Mouse (Mus musculus) lung, adult 2 months (tissue): Measurements from ENCODE around the gene Cbln1. TPM values are rescaled to one million over a fixed set of nuclear protein-coding genes. Genes with fewer than 3 reads are reported as not detected.

ENCODE experiments used
- DNase-seq: peaks from one replicate; pipeline ENCODE4 v3.0.0; 2022
- H3K4me1 ChIP-seq: fragments of 200-500 bp; 2 replicates; pipeline ENCODE4 v1.6.1; 2011; ENCODE audit warnings: low read length; ENCODE audit not compliant: control insufficient read depth, insufficient read depth
- H3K4me3 ChIP-seq: fragments of 200-500 bp; replicated peaks from 2 replicates; pipeline ENCODE3; 2011; ENCODE audit warnings: low read depth, mild to moderate bottlenecking, control low read depth, low read length; ENCODE audit errors: extremely low read depth
- CTCF ChIP-seq: fragments of 200-500 bp; IDR thresholded peaks from 2 replicates; pipeline ENCODE4 v1.5.1; 2011; ENCODE audit warnings: mild to moderate bottlenecking, low read length, control low read depth; ENCODE audit not compliant: insufficient read depth
- POLR2A ChIP-seq: fragments of 200-500 bp; IDR thresholded peaks from 2 replicates; pipeline ENCODE4 v1.6.1; 2011; ENCODE audit warnings: low read depth, mild to moderate bottlenecking, control low read depth, low read length, borderline replicate concordance; ENCODE audit errors: extremely low read depth
- WGBS: fragments of 180-500 bp; shearing (Covaris S2); methylation state at CpG from one replicate; pipeline ENCODE4 v1.1.7; 2018; 5-methylcytosine and 5-hydroxymethylcytosine counted together
- polyA plus RNA-seq: library from polyadenylated mRNA; depleted of rRNA; stranded (reverse); fragments of >200 nt; gene quantifications from 2 replicates; pipeline ENCODE4 v1.2.3, GENCODE M21; 2012; rRNA removed

The Cbln1 gene
- polyA plus RNA-seq, result not detected in 2 replicates

DNA sequence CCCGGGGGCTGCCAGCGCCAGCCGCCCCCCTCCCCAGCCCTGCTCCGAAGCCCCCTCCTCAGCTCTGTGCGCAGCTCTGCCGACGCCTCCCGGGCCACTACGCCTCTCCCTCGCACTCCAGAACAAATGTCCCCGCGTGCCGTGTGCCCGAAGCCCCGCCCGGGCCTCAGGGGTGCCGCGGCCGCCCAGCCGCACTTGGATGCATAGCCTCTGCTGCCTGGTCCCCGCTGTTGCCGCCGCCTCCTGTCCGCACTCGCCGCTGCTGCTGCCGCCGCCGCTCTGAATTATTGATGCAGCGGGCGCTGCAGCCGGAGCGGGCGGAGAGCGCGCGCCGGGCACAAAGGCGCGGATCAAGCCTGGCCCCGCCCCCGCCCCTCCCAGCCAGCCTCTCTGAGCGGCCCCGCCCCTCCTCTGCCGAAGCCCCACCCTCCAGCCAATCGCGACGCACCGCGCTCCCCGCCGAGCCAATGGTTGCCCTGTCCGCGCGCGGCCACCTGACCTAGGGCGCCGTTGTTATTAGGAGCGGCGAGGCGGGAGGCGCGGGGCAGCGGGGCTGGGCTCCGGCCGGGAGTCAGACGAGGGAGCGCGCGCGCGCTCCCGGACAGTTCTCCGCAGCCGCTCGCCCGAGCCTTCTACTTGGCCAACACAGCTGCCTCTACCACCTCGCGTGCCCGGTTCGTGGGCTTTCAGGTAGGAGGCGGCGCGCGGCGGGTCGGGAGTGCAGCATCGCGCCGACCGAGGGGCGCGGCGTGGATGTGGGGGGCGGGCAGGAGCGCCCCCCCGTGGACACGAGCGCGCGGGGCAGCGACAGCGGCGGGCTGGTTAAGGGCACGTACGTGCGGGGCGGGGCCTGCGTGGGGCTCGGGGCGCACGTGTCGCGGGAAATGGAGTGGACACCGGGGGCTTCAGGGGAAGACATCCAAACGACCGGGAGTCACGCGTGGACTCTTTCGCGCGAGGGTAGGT, at the start of gene Cbln1:
Cbln1 (minus strand) TSS at position 339 of the 966 bp plus-strand sequence.
- Histone ChIP-seq H3K4me1 (peaks cover 8% of the 10 kb centered on the region; the same call in 1 of the 2 replicates), H3K4me3 (peak within 1 kb of the TSS; percentile 49)
- WGBS, result 1% methylated on average over 120 of the region's 122 CpGs
- TF ChIP-seq CTCF, result no peak
- TF ChIP-seq POLR2A, result no peak
- DNase-seq, result peak; percentile 47

- H3K4me3 ChIP-seq, result no peak overlapping the region
- TF ChIP-seq CTCF (no peak), POLR2A (no peak)
- H3K4me1 ChIP-seq, result no peaks in the 10 kb centered on the region
- DNase-seq, result no peak
- 94% methylated on average over 3 of the region's 3 CpGs for WGBS
These were observed 44.7 kb upstream of the Cbln1 start for GRCm38 (mm10) chr8:87517132-87517531.

- no peaks in the 10 kb centered on the region for H3K4me1 ChIP-seq
- TF ChIP-seq CTCF (no peak), POLR2A (no peak)
These were observed 41.4 kb upstream of the Cbln1 start for GRCm38 (mm10) chr8:87513796-87514195.

GRCm38 (mm10) chr8:87513350-87513749, 40.9 kb upstream of the Cbln1 start:
- no peak for DNase-seq
- no peak overlapping the region for H3K4me3 ChIP-seq
- TF ChIP-seq POLR2A (no peak), CTCF (no peak)
- 77% methylated on average over 3 of the region's 3 CpGs for WGBS
- no peaks in the 10 kb centered on the region for H3K4me1 ChIP-seq

More at GRCm38 (mm10) chr8:87513796-87514195, 41.4 kb upstream of the Cbln1 start:
- H3K4me3 ChIP-seq, result no peak overlapping the region
- no peak for DNase-seq
- 83% methylated on average over 5 of the region's 5 CpGs for WGBS

- TF ChIP-seq POLR2A, result no peak
- no peak for TF ChIP-seq CTCF
- H3K4me1 ChIP-seq, result no peaks in the 10 kb centered on the region
- DNase-seq, result no peak
- WGBS, result 79% methylated on average over 6 of the region's 6 CpGs
- H3K4me3 ChIP-seq, result no peak overlapping the region
These were observed 40.2 kb upstream of the Cbln1 start for GRCm38 (mm10) chr8:87512636-87513035.

GRCm38 (mm10) chr8:87507046-87507445, 34.6 kb upstream of the Cbln1 start:
- 26% methylated on average over 9 of the region's 9 CpGs for WGBS
- TF ChIP-seq CTCF (no peak), POLR2A (no peak)
- no peaks in the 10 kb centered on the region for H3K4me1 ChIP-seq
- no peak for DNase-seq
- no peak overlapping the region for H3K4me3 ChIP-seq

GRCm38 (mm10) chr8:87504441-87504840, 32.0 kb upstream of the Cbln1 start:
- Histone ChIP-seq H3K4me3 (no peak overlapping the region), H3K4me1 (no peaks in the 10 kb centered on the region)
- TF ChIP-seq CTCF, result no peak
- TF ChIP-seq POLR2A, result no peak
- 53% methylated on average over 5 of the region's 5 CpGs for WGBS
- DNase-seq, result no peak

- Histone ChIP-seq H3K4me1 (no peaks in the 10 kb centered on the region), H3K4me3 (no peak overlapping the region)
- DNase-seq, result no peak
- TF ChIP-seq CTCF (no peak), POLR2A (no peak)
- WGBS, result 61% methylated on average over 6 of the region's 6 CpGs
These were observed 30.3 kb upstream of the Cbln1 start for GRCm38 (mm10) chr8:87502684-87503083.

GRCm38 (mm10) chr8:87497641-87498040, 25.2 kb upstream of the Cbln1 start:
- 60% methylated on average over 6 of the region's 6 CpGs for WGBS
- no peak for TF ChIP-seq CTCF
- no peak for TF ChIP-seq POLR2A
- DNase-seq, result no peak
- Histone ChIP-seq H3K4me1 (no peaks in the 10 kb centered on the region), H3K4me3 (no peak overlapping the region)

GRCm38 (mm10) chr8:87496511-87496910, 24.1 kb upstream of the Cbln1 start:
- no peak overlapping the region for H3K4me3 ChIP-seq

More at GRCm38 (mm10) chr8:87496511-87496910, 24.1 kb upstream of the Cbln1 start:
- H3K4me1 ChIP-seq, result no peaks in the 10 kb centered on the region
- TF ChIP-seq POLR2A (no peak), CTCF (no peak)
- WGBS, result 85% methylated on average over 7 of the region's 7 CpGs
- no peak for DNase-seq
